Mouse (Mus musculus): Measurements from ENCODE around the gene Amhr2. TPM values are rescaled to one million over a fixed set of nuclear protein-coding genes. Genes with fewer than 3 reads are reported as not detected.

The Amhr2 gene
- total RNA-seq, 2 experiments from 2014 or later = 0.68 to 0.84 TPM

- no peak for DNase-seq (ENCODE audit: low spot score)
- intact Hi-C loops (cut with DNase I) = no loop called here
Observed at GRCm38 (mm10) chr15:102463666-102464065, 18.5 kb downstream of the Amhr2 start.

- intact Hi-C loops (cut with DNase I) = no loop called here
- DNase-seq (ENCODE audit: low spot score) = no peak
Observed at GRCm38 (mm10) chr15:102468675-102469370, 23.7 kb downstream of the Amhr2 start.

GRCm38 (mm10) chr15:102470183-102470604 is 25.0 kb downstream of the Amhr2 start, which contains the start of gene Pcbp2:
Pcbp2 (plus strand) TSS chr15:102470539.
- intact Hi-C loops (cut with DNase I) = loop anchor here (2.0 kb wide), 1 partner anchor 49 kb away; the partner anchor contains the start of gene Tarbp2
- DNase-seq (ENCODE audit: low spot score) = peak; percentile 95

GRCm38 (mm10) chr15:102470605-102471294 is 25.6 kb downstream of the Amhr2 start:
- DNase-seq (ENCODE audit: low spot score) = peak; percentile 62
- intact Hi-C loops (cut with DNase I) = loop anchor here (2.0 kb wide), 1 partner anchor 48 kb away; the partner anchor contains the start of gene Tarbp2

- intact Hi-C loops (cut with DNase I) = loop anchor here (2.0 kb wide), 1 partner anchor 48 kb away; the partner anchor contains the start of gene Tarbp2
Observed at GRCm38 (mm10) chr15:102471295-102471645, 26.1 kb downstream of the Amhr2 start.

GRCm38 (mm10) chr15:102471727-102472126 is 26.6 kb downstream of the Amhr2 start:
- intact Hi-C loops (cut with DNase I) = loop anchor here (2.0 kb wide), 1 partner anchor 47 kb away; the partner anchor contains the start of gene Tarbp2
- no peak for DNase-seq (ENCODE audit: low spot score)

More at GRCm38 (mm10) chr15:102471295-102471645, 26.1 kb downstream of the Amhr2 start:
- no peak for DNase-seq (ENCODE audit: low spot score)

GRCm38 (mm10) chr15:102473246-102473645 is 28.1 kb downstream of the Amhr2 start:
- no peak for DNase-seq (ENCODE audit: low spot score)
- intact Hi-C loops (cut with DNase I) = loop anchor here (1.0 kb wide), 1 partner anchor 13 kb away; no protein-coding TSS in a partner anchor

- intact Hi-C loops (cut with DNase I) = no loop called here
Observed at GRCm38 (mm10) chr15:102474520-102474919, 29.4 kb downstream of the Amhr2 start.

GRCm38 (mm10) chr15:102483136-102483535 is 38.0 kb downstream of the Amhr2 start:
- DNase-seq (ENCODE audit: low spot score) = no peak
- intact Hi-C loops (cut with DNase I) = no loop called here

More at GRCm38 (mm10) chr15:102474520-102474919, 29.4 kb downstream of the Amhr2 start:
- no peak for DNase-seq (ENCODE audit: low spot score)

- DNase-seq (ENCODE audit: low spot score) = no peak
- intact Hi-C loops (cut with DNase I) = loop anchor here (1.0 kb wide), 1 partner anchor 13 kb away; no protein-coding TSS in a partner anchor
Observed at GRCm38 (mm10) chr15:102485853-102486252, 40.7 kb downstream of the Amhr2 start.

- intact Hi-C loops (cut with DNase I) = no loop called here
- no peak for DNase-seq (ENCODE audit: low spot score)
Observed at GRCm38 (mm10) chr15:102487664-102488063, 42.5 kb downstream of the Amhr2 start.

- DNase-seq (ENCODE audit: low spot score) = no peak
- intact Hi-C loops (cut with DNase I) = no loop called here
Observed at GRCm38 (mm10) chr15:102498322-102498721, 53.2 kb downstream of the Amhr2 start.

- DNase-seq (ENCODE audit: low spot score) = no peak
- intact Hi-C loops (cut with DNase I) = no loop called here
Observed at GRCm38 (mm10) chr15:102499370-102499769, 54.2 kb downstream of the Amhr2 start.

GRCm38 (mm10) chr15:102499851-102500250 is 54.7 kb downstream of the Amhr2 start:
- no peak for DNase-seq (ENCODE audit: low spot score)
- intact Hi-C loops (cut with DNase I) = no loop called here

- intact Hi-C loops (cut with DNase I) = no loop called here
- DNase-seq (ENCODE audit: low spot score) = no peak
Observed at GRCm38 (mm10) chr15:102500479-102500878, 55.3 kb downstream of the Amhr2 start.

- DNase-seq (ENCODE audit: low spot score) = no peak
- intact Hi-C loops (cut with DNase I) = no loop called here
Observed at GRCm38 (mm10) chr15:102501084-102501814, 56.1 kb downstream of the Amhr2 start.

- DNase-seq (ENCODE audit: low spot score) = no peak
- intact Hi-C loops (cut with DNase I) = no loop called here
Observed at GRCm38 (mm10) chr15:102502254-102502840, 57.2 kb downstream of the Amhr2 start.

- no peak for DNase-seq (ENCODE audit: low spot score)
- intact Hi-C loops (cut with DNase I) = no loop called here
Observed at GRCm38 (mm10) chr15:102503447-102503846, 58.3 kb downstream of the Amhr2 start, which contains the start of gene Gm10337. Gm10337 (plus strand) TSS chr15:102503722.

Measured in heart, postnatal 25 days (tissue).